ENCODE assay signal across 8 mouse cellular contexts in genomic region chr4:123749484-123750130, GRCm38 (mm10). TPM values are rescaled to one million over a fixed set of nuclear protein-coding genes. Genes with fewer than 3 reads are reported as not detected.
DNase-seq lines count a peak whose midpoint lies in the region; ATAC-seq and TF ChIP-seq lines count a peak whose summit lies in the region.

No protein-coding gene starts in this region.

- intact Hi-C loops in gastrocnemius, postnatal 36 days (cut with DNase I): no loop called here

- peak overlapping the region; percentile 70; the same call in 1 of the 2 replicates for H3K27ac ChIP-seq in cerebellum, adult 2 months (ENCODE audit: insufficient read depth, low read length)
- H3K27ac ChIP-seq in kidney, adult 2 months (ENCODE audit: insufficient read depth, low read depth, low read length): peak overlapping the region; percentile 59; the same call in 1 of the 2 replicates
- peak overlapping the region; percentile 78 for H3K27ac ChIP-seq in lung, embryonic 16.5 days (ENCODE audit: low read length)

- H3K4me3 ChIP-seq in cerebellum, adult 2 months (replicated peaks; ENCODE audit: insufficient read depth, low read depth, low read length): peak overlapping the region; percentile 75
- H3K4me3 ChIP-seq in kidney, adult 2 months (ENCODE audit: insufficient read depth, low read depth, low read length): peak overlapping the region; percentile 62
- peak overlapping the region; percentile 99 for H3K4me3 ChIP-seq in lung, embryonic 16.5 days (ENCODE audit: low read length)

- no peaks in the 10 kb centered on the region for H3K9me3 ChIP-seq in lung, embryonic 16.5 days (ENCODE audit: control insufficient read depth, low read length)

- H3K4me2 ChIP-seq in lung, embryonic 16.5 days (ENCODE audit: low read depth, low read length): peak overlapping the region; percentile 92

- DNase-seq in cerebellum, adult 2 months: peak; percentile 44 to 59
- no peak for DNase-seq in cerebellum, adult 11 months
- peak; percentile 16 to 33 for DNase-seq in urinary bladder, adult 18-20 months (ENCODE audit: low spot score in 2 of 2)
- no peak for DNase-seq in urinary bladder, postnatal 14 days (ENCODE audit: low spot score)
- DNase-seq in gastrocnemius, postnatal 36 days: peak; percentile 17 to 28
- DNase-seq in kidney, adult 2 months: peak; percentile 19
- peak; percentile 28 for DNase-seq in skeletal muscle tissue, adult 2 months (ENCODE audit: low read depth, low spot score)

- no peaks in the 10 kb centered on the region for H3K36me3 ChIP-seq in kidney, adult 2 months (ENCODE audit: control insufficient read depth, insufficient read depth, low read length)
- H3K36me3 ChIP-seq in lung, embryonic 16.5 days (ENCODE audit: control insufficient read depth, insufficient read depth, low read length): no peaks in the 10 kb centered on the region

- peak overlapping the region; percentile 89 for H3K9ac ChIP-seq in lung, embryonic 16.5 days (ENCODE audit: low read length)

- ATAC-seq in lung, embryonic 16.5 days (ENCODE audit: low read depth): peak; percentile 78

- H3K4me1 ChIP-seq in cerebellum, adult 2 months (ENCODE audit: control insufficient read depth, insufficient read depth, low read length): peaks cover 2% of the 10 kb centered on the region; the same call in 1 of the 2 replicates
- H3K4me1 ChIP-seq in kidney, adult 2 months (ENCODE audit: control insufficient read depth, insufficient read depth, low read length): peaks cover 6% of the 10 kb centered on the region
- H3K4me1 ChIP-seq in lung, embryonic 16.5 days (replicated peaks; ENCODE audit: control insufficient read depth, insufficient read depth, low read length): peaks cover 16% of the 10 kb centered on the region

- no peaks in the 10 kb centered on the region for H3K27me3 ChIP-seq in cerebellum, adult 2 months (ENCODE audit: control insufficient read depth, insufficient read depth, low read length)
- no peaks in the 10 kb centered on the region for H3K27me3 ChIP-seq in kidney, adult 2 months (replicated peaks; ENCODE audit: control insufficient read depth, insufficient read depth, low read length)
- no peaks in the 10 kb centered on the region for H3K27me3 ChIP-seq in lung, embryonic 16.5 days (ENCODE audit: control insufficient read depth, insufficient read depth, low read depth, low read length)

- TF ChIP-seq CTCF in cerebellum, adult 2 months (IDR thresholded peaks at IDR 0.05; ENCODE audit: borderline replicate concordance, insufficient read depth, low read depth, low read length): no peak
- TF ChIP-seq CTCF in kidney, adult 2 months (conservative IDR thresholded peaks at IDR 0.05; ENCODE audit: insufficient read depth, insufficient read length, low read depth, low read length): no peak

- under 1% methylated on average over 55 of the region's 55 CpGs for WGBS in cerebellum, adult 2 months
- WGBS in kidney, adult 2 months: under 1% methylated on average over 54 of the region's 55 CpGs
- 2% methylated on average over 49 of the region's 55 CpGs for WGBS in lung, embryonic 16.5 days

- TF ChIP-seq POLR2A in cerebellum, adult 2 months (IDR thresholded peaks at IDR 0.05; ENCODE audit: borderline replicate concordance, insufficient read depth, low read length): no peak
- TF ChIP-seq POLR2A in kidney, adult 2 months (IDR thresholded peaks at IDR 0.05; ENCODE audit: low read depth, low read length): no peak

RNA-seq across cellular contexts. Expression of gene Akirin1, which starts 0.5 kb away (rescaled TPM):
- 43.1 and 43.6 TPM in 2 replicates for polyA plus RNA-seq in cerebellum, adult 2 months (2012; rRNA removed)
- total RNA-seq in gastrocnemius, postnatal 36 days (2021): 10 to 100 TPM; 19.3 to 24.3 TPM
- polyA plus RNA-seq in kidney, adult 2 months (2012; rRNA removed): 15.8 and 16.5 TPM in 2 replicates
- polyA plus RNA-seq in lung, embryonic 16.5 days (2015; fragmentation: Nextera tagmentation; extraction: Ambion mirVana): 29.9 and 37.8 TPM in 2 replicates

RNA-seq across cellular contexts. Expression of gene Ndufs5, which starts 31.6 kb away (rescaled TPM):
- polyA plus RNA-seq in cerebellum, adult 2 months (2012; rRNA removed): 602 and 636 TPM in 2 replicates
- total RNA-seq in gastrocnemius, postnatal 36 days (2021): 100 to 1,000 TPM; 246 to 272 TPM
- polyA plus RNA-seq in kidney, adult 2 months (2012; rRNA removed): 99.5 and 147 TPM in 2 replicates
- 294 and 297 TPM in 2 replicates for polyA plus RNA-seq in lung, embryonic 16.5 days (2015; fragmentation: Nextera tagmentation; extraction: Ambion mirVana)

RNA-seq across cellular contexts. Expression of gene Rhbdl2, which starts 38.1 kb away (rescaled TPM):
- polyA plus RNA-seq in cerebellum, adult 2 months (2012; rRNA removed): 1.2 and 1.8 TPM in 2 replicates
- total RNA-seq in gastrocnemius, postnatal 36 days (2021): not detected
- 1.5 TPM in 2 replicates for polyA plus RNA-seq in kidney, adult 2 months (2012; rRNA removed)
- polyA plus RNA-seq in lung, embryonic 16.5 days (2015; fragmentation: Nextera tagmentation; extraction: Ambion mirVana): 1.3 and 1.6 TPM in 2 replicates

Comparison
In these comparisons a context has a peak if more than half of its experiments do, and no peak if none do; other contexts are left out.
1. DNase-seq: peak in cerebellum, adult 2 months (2 of 2), urinary bladder, adult 18-20 months (2 of 2), gastrocnemius, postnatal 36 days (2 of 2), kidney, adult 2 months (single experiment) and skeletal muscle tissue, adult 2 months (single experiment); none in cerebellum, adult 11 months (single experiment) and urinary bladder, postnatal 14 days (single experiment).
2. Peak in every context shown above with its lines, with median percentiles within 50 percentile points of each other: H3K27ac ChIP-seq and H3K4me3 ChIP-seq.